Mouse (Mus musculus): Measurements from ENCODE around the gene Arl3.

GRCm38 (mm10) chr19:46599375-46600256, 26.6 kb upstream of the Arl3 start:
- no peak for TF ChIP-seq EP300 (IDR thresholded peaks at IDR 0.05)
- TF ChIP-seq CTCF (IDR thresholded peaks at IDR 0.05): no peak
